Mouse (Mus musculus) myocyte (in vitro differentiated cells): ENCODE results near the gene Adam22.

Experiments used
- CEBPB ChIP-seq: IDR thresholded peaks from 2 replicates; pipeline ENCODE4 v1.6.1; 2011; ENCODE audit warnings: mild to moderate bottlenecking, moderate library complexity; ENCODE audit not compliant: poor library complexity, insufficient read depth, severe bottlenecking
- E2F4 ChIP-seq: IDR thresholded peaks from one replicate; pipeline ENCODE4 v1.6.1; 2011; ENCODE audit warnings: mild to moderate bottlenecking, control low read depth, moderate library complexity; ENCODE audit not compliant: insufficient read depth
- MYOD1 ChIP-seq, 3 experiments: IDR thresholded peaks; one replicate each; pipeline ENCODE4 v1.6.1; 2011; ENCODE audit warnings: control low read depth in 2 of 3, low read depth in 2 of 3, mild to moderate bottlenecking in 2 of 3, moderate library complexity in 1 of 3; ENCODE audit not compliant: insufficient read length in 2 of 3, control insufficient read depth in 1 of 3
- MYOG ChIP-seq, 3 experiments: IDR thresholded peaks; one replicate each; pipeline ENCODE4 v1.6.1; 2011; ENCODE audit warnings: control low read depth in 2 of 3, low read depth in 2 of 3, mild to moderate bottlenecking in 2 of 3; ENCODE audit not compliant: insufficient read length in 2 of 3, control insufficient read depth in 1 of 3, insufficient read depth in 1 of 3
- POLR2A ChIP-seq: IDR thresholded peaks from one replicate; pipeline ENCODE4 v1.6.1; 2011; ENCODE audit warnings: low read depth, mild to moderate bottlenecking, control low read depth, moderate library complexity; ENCODE audit not compliant: insufficient read length
- POLR2AphosphoS2 ChIP-seq: IDR thresholded peaks from one replicate; pipeline ENCODE4 v1.6.1; 2011; ENCODE audit warnings: low read depth, control low read depth; ENCODE audit not compliant: insufficient read length
- TCF12 ChIP-seq: IDR thresholded peaks from one replicate; pipeline ENCODE4 v1.6.1; 2011; ENCODE audit warnings: mild to moderate bottlenecking, control low read depth; ENCODE audit not compliant: poor library complexity, insufficient read depth, severe bottlenecking
- TCF3 ChIP-seq: IDR thresholded peaks from one replicate; pipeline ENCODE4 v1.6.1; 2011; ENCODE audit warnings: low read depth, control low read depth; ENCODE audit not compliant: insufficient read length
- USF1 ChIP-seq: IDR thresholded peaks from one replicate; pipeline ENCODE4 v1.6.1; 2011; ENCODE audit warnings: low read depth, mild to moderate bottlenecking, control low read depth, moderate library complexity

DNA sequence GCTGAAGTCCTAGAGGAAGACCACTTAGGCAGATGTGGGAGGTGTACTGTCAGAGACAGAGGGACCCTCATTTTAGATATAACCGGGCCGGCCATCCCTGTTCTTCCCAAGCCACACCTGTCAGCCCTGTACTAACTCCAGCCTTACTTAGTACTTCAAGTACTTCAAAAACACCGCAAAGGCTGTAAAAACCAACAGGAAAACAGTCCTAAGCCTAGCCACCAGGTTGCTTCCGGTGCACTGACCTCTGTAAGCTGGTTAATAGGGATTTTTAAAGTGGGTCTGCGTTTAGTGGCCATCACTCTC, 311.0 kb downstream of the Adam22 start:
- no peak for TF ChIP-seq USF1
- no peak for TF ChIP-seq CEBPB
- no peak for TF ChIP-seq POLR2A
- TF ChIP-seq MYOD1 (IDR thresholded peaks at IDR 0.05; ENCODE audit: control insufficient read depth in 1 of 3, insufficient read length in 2 of 3, low read depth in 2 of 3) = no peak
- TF ChIP-seq TCF12 = no peak
- TF ChIP-seq TCF3 = no peak
- no peak for TF ChIP-seq MYOG (IDR thresholded peaks at IDR 0.05; ENCODE audit: control insufficient read depth in 1 of 3, insufficient read depth in 1 of 3, insufficient read length in 2 of 3, low read depth in 2 of 3)
- no peak for TF ChIP-seq POLR2AphosphoS2
- TF ChIP-seq E2F4 = no peak
